Mouse (Mus musculus) kidney, postnatal 25 days (tissue): ENCODE measurements around the gene Ptprn2.
"Not testable (repeated sequence)": the region's sequence is repeated elsewhere in the genome, so short reads cannot be mapped to it uniquely, and the experiment has no call there.

Experiments used
- DNase-seq, 2 experiments: peaks; one replicate each; pipeline ENCODE4 v3.0.0; 2021; ENCODE audit warnings: mixed read lengths in 2 of 2

Gene Ptprn2

GRCm38 (mm10) chr12:116485591-116486403, at the start of gene Ptprn2:
TSS of gene Ptprn2 (plus strand) at chr12:116485720.
- peak; percentile 65 to 76 for DNase-seq

DNA sequence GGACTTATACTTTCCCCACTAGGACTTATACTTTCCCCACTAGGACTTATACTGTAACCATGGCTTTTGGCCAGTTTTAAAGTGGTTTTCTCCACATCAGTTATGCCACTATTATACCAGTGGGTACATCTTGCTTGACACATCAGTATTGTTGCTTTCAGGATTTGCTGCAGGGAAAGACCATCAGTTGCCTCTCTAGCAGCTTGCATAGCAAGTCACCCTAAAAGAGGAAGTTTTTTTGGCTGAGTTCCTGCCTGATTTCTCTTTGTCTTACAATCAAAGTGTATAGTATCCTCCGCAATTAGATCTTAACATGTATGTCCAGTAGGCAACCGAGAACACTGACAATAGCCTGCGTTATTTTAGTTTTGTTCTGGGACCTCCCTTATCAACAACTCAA, 49.4 kb upstream of the Ptprn2 start:
- DNase-seq = no peak

DNA sequence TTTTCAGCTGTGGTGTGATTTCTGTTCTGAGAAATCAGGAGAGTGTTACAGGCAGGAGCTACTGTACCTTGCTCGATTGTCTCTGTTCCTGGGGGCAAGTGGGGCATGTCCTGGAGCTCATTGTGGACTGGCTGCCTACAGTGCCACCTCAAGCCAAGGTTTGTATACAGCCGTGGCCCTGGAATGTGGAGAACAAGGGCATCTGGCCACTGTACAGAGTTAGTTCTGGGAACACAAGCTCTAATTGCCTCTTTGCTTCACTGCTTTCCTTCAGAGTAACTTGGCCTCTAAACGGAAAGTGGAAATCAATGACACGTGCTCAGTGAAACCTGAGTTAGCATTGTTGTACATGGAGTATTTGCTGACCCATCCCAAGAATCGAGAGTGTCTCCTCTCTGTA, 46.9 kb upstream of the Ptprn2 start:
- peak; percentile 48 to 79 for DNase-seq

- no peak for DNase-seq
Observed at GRCm38 (mm10) chr12:116442184-116442583, 43.3 kb upstream of the Ptprn2 start.

- DNase-seq = peak; percentile 53 to 68
Observed at GRCm38 (mm10) chr12:116449536-116449935, 36.0 kb upstream of the Ptprn2 start.

DNA sequence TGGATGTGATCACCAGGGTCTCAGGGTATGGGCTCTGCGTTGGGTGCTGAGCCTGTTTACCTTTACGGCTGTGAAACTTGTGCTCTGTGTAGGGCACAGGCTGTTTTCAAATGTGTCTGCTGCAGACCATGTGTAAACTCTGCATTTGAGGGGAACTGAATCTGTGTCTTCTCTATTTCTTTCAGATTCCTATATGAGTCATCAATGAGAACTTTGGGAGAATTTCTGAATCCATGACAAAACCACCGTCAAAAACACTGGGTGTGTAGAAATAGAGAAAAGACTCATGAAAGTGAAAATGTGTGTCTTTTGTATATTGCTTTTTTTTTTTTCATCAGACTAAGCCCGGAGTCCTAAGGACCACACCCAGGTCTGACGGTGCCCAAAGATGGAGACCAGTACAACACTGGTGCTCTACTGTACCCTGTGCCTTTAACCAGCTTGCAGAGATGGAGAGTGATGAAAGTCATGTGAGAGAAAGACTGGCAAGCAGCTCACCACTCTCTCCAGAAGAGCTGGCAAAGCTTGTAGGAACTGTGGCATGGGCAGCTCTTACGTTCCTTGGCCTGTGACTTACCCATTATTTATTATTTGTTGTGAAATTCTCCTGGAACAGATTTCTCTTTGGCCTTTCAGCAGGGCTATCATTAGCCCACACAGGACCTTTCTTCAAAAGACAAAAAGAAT, 25.0 kb upstream of the Ptprn2 start:
- DNase-seq = no peak

DNA sequence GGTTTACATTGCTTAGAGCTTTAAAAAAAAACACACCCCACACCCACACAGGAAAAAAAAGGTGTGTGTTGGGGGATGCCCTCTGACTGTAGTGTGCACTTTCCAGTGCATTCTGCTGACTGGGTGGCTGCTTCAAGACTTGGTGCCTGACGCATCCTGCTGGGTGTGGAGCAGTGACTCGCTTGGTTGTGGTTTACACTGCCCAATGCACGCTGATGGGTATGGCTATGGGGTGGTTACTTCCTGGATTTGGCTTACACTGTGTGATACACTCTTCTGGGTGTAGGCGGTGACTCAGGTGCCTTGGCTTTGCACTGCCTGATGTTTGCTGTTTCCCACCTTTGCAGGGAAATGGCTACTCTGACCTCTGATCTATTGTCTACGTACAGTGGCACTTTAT, 18.5 kb upstream of the Ptprn2 start:
- DNase-seq = no peak

DNA sequence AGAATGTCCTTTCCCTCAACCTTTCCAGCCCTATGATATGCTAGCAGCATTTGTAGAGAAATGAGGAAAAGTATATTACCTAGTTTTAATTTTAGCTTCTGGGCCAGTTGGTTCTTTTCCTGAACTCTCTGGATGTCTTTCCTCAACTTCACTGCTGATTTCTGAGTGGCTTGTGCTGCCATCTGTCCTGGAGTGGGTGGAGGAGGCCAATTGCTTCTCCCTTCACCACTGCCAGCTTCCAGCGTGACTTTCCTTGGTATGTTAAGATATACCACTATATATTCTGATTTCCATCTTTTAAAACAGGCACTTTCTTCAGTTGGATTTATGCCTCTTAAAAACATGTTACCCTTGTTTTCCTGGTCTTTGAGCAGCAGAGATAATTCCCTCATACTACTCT, 17.2 kb upstream of the Ptprn2 start:
- no peak for DNase-seq

GRCm38 (mm10) chr12:116469096-116469495, 16.4 kb upstream of the Ptprn2 start:
- no peak for DNase-seq

- no peak for DNase-seq
Observed at GRCm38 (mm10) chr12:116473264-116473663, 12.3 kb upstream of the Ptprn2 start.

DNA sequence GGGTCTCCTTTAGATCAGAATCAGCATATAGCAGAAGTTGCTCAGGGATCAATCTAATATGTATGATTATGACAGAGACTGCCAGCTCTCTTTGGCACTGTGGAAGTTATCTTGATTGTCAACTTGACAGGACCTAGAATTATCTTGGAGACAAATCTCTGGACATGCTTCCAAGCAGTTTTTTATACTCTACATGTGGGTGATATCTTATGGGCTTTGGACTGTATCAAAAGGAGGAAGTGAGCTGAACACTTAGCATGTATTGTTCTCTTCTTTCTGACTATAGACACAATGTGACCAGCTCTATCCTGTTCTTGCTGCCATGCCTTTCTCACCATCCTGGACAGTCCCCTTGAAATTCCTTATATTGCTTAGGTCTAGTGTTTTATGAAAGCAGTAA, 11.8 kb upstream of the Ptprn2 start:
- DNase-seq = no peak

DNA sequence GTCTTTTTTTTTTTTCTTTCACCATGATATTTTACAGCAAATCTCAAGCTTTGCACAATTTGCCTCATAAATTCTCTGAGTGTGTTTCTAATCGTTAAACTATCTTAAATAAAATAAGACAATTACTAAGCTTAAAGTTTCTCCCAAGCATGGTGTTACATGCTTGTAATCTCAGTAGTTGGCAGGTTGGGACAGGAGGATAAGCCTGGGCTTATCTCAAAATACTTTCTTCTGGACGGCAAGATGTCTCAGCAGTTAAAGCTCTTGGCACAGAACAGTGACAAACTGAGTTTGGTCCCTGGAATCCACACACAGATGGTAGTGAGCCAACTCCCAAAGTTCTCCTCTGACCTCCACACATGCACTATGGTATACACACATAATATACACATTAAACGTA, 10.8 kb upstream of the Ptprn2 start:
- no peak for DNase-seq

DNA sequence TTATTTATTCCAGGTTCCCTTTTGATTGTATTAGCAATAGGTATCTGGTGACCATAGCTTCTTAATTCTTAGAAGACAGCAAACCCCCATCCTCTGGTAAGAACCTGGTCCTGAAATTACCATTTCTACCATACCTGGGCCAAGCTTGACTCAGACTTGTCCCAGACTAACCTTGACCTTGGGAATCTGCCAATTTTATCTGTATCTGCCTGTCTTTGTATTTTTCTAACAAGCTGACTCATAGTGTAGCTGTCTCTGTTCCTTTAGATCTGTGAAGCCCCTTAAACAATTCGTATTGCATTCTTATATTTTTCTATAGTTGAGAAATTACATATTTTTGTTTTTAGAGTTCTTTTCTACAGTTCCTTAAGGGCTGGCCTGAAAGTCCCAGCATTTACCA, 6.7 kb upstream of the Ptprn2 start:
- DNase-seq = no peak

DNA sequence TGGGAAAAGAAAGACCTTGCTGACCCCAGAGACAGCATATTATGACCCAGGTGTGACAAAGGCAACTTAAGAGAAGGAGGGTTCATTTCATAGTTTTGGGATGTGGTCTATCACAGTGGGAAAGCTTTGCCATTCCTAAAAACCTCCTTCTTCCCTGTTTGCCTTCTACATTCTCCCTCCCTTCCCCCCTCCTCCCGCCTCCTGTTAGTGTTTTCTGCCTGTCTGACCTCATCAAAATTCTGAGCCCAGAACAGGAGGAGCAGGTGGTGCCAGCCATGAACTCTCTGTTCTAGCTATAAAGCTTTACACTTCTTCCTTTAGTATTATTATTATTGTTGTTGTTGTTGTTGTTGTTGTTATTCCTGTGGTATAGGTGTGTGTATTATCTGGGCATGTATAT, 3.6 kb upstream of the Ptprn2 start:
- DNase-seq = no peak

GRCm38 (mm10) chr12:116483581-116483980, 1.9 kb upstream of the Ptprn2 start:
- no peak for DNase-seq

- DNase-seq = no peak
Observed at GRCm38 (mm10) chr12:116484991-116485390, 529 bp upstream of the Ptprn2 start.

GRCm38 (mm10) chr12:116486404-116486730, 847 bp downstream of the Ptprn2 start:
- no peak for DNase-seq

- no peak for DNase-seq
Observed at GRCm38 (mm10) chr12:116488836-116489235, 3.3 kb downstream of the Ptprn2 start.

GRCm38 (mm10) chr12:116490575-116491356, 5.2 kb downstream of the Ptprn2 start:
- DNase-seq = no peak

- no peak for DNase-seq
Observed at GRCm38 (mm10) chr12:116498666-116499065, 13.1 kb downstream of the Ptprn2 start.

- no peak for DNase-seq
Observed at GRCm38 (mm10) chr12:116500652-116501051, 15.1 kb downstream of the Ptprn2 start.

DNA sequence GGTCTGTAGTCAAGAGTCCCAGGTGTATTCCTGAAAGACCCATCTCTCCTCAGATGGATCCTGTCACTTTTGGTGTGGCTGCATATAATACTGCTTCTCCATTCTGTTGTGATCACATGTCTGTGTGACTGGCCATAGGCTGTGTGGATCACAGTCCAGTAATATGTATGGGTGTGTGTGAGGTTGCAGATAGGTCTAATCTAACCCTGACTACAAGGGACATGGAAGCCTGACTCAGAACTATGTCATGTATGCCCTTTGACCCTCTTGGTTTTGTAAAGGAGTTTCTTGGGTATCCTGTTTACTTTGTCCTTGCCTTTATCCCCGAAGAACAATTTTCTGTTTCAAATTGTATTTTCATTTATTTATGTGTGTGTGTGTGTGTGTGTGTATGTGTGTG, 27.0 kb downstream of the Ptprn2 start:
- no peak for DNase-seq

DNA sequence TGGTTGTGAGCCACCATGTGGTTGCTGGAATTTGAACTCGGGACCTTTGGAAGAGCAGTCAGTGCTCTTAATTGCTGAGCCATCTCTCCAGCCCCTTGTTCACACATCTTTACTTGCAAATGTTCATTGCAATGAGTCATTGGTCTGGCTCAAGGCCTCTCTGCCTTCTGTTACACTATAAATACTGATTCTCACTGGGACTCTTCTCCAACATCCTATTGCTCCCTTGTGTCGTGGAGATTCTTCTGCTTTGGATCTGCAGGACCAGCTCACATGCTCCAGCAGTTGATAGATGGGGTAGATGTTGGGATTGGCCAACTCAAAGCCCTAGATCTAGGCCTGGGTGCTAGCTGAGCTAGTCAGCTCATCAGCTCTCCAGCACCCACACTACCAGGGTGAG, 28.3 kb downstream of the Ptprn2 start:
- DNase-seq = not testable (repeated sequence)

DNA sequence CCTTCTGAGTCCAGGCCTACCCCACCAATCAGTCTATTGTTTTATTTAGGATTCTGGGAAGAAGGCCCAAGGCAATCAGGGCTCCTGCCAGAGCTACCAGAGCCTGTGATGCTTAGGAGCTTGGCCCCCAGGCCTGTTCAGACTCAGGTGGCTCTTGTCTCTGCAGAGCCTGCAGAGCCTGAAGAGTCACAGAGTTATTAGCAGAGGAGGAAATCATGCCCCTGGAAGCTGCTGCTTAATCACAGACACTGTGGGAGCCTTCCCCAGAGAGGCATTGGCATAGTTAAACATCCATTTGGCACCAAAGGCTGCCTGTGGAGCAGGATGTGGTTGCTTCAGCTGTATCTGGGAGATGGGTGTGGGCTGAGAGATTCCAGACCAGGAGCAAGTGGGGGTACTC, 30.3 kb downstream of the Ptprn2 start:
- DNase-seq = no peak
